ENCODE assay signal across 34 mouse cellular contexts in genomic region chr5:65963291-65963690, GRCm38 (mm10). TPM values are rescaled to one million over a fixed set of nuclear protein-coding genes. Genes with fewer than 3 reads are reported as not detected.
"Had no signal": no experiment of that assay in that cellular context is flagged by ENCODE, and none has a peak within 500 bp of the region (broad histone marks: within the 10 kb centered on the region; RNA-seq: fewer than 3 reads in every experiment).

No protein-coding gene starts in this region.

- H3K27ac ChIP-seq: gastrocnemius, adult 2 months; heart, embryonic 13.5 days; heart, embryonic 15.5 days; hindbrain, embryonic 13.5 days; hindbrain, embryonic 15.5 days; hindbrain, postnatal 0 days; kidney, embryonic 15.5 days; kidney, postnatal 0 days; left cerebral cortex, adult 2 months; limb, embryonic 10.5 days; limb, embryonic 12.5 days; liver, embryonic 13.5 days; liver, embryonic 15.5 days had no signal

- H3K9me3 ChIP-seq: heart, embryonic 13.5 days; heart, embryonic 15.5 days; hindbrain, embryonic 13.5 days; hindbrain, embryonic 15.5 days; kidney, embryonic 15.5 days; limb, embryonic 10.5 days; limb, embryonic 12.5 days; liver, embryonic 13.5 days; liver, embryonic 15.5 days had no signal

- H3K9ac ChIP-seq: heart, embryonic 13.5 days; heart, embryonic 15.5 days; hindbrain, embryonic 13.5 days; hindbrain, embryonic 15.5 days; kidney, embryonic 15.5 days; limb, embryonic 12.5 days; liver, embryonic 13.5 days; liver, embryonic 15.5 days; liver, postnatal 0 days had no signal

- ATAC-seq: hindbrain, postnatal 0 days; intestine, embryonic 16.5 days; liver, postnatal 0 days had no signal

- H3K27me3 ChIP-seq: heart, embryonic 15.5 days; hindbrain, embryonic 13.5 days; hindbrain, embryonic 15.5 days; kidney, embryonic 15.5 days; limb, embryonic 12.5 days; liver, embryonic 13.5 days; liver, embryonic 15.5 days had no signal

- H3K4me1 ChIP-seq: heart, embryonic 13.5 days; heart, embryonic 15.5 days; hindbrain, embryonic 13.5 days; hindbrain, embryonic 15.5 days; liver, embryonic 15.5 days had no signal

- H3K4me2 ChIP-seq: heart, embryonic 11.5 days; heart, embryonic 13.5 days; heart, embryonic 15.5 days; hindbrain, embryonic 13.5 days; hindbrain, embryonic 15.5 days; kidney, embryonic 15.5 days; limb, embryonic 12.5 days; liver, embryonic 11.5 days; liver, embryonic 13.5 days; liver, embryonic 15.5 days had no signal

- DNase-seq: gastrocnemius, adult 2 months; gastrocnemius, postnatal 10 days; gastrocnemius, postnatal 25 days; heart, adult 18-20 months; heart, postnatal 14 days; heart, postnatal 36 days; kidney, adult 11 months; kidney, adult 2 months; kidney, adult 9 months; kidney, postnatal 14 days; kidney, postnatal 36 days; layer of hippocampus, adult 9-11 months; layer of hippocampus, postnatal 36 days; liver; liver, embryonic 13.5 days; liver, postnatal 0 days had no signal

- H3K4me3 ChIP-seq: gastrocnemius, adult 2 months; heart, embryonic 13.5 days; heart, embryonic 15.5 days; hindbrain, embryonic 13.5 days; hindbrain, embryonic 15.5 days; kidney, embryonic 15.5 days; left cerebral cortex, adult 2 months; limb, embryonic 10.5 days; limb, embryonic 12.5 days; liver, embryonic 13.5 days; liver, embryonic 15.5 days had no signal

- H3K36me3 ChIP-seq: heart, embryonic 13.5 days; heart, embryonic 15.5 days; hindbrain, embryonic 13.5 days; hindbrain, embryonic 15.5 days; kidney, embryonic 15.5 days; limb, embryonic 10.5 days; limb, embryonic 12.5 days; liver, embryonic 13.5 days; liver, embryonic 15.5 days had no signal

RNA-seq across cellular contexts. Expression of gene Chrna9, which starts 28.6 kb away (rescaled TPM):
- polyA plus RNA-seq: gonadal fat pad, adult 2 months; heart, embryonic 11.5 days; heart, embryonic 13.5 days; heart, postnatal 0 days; hindbrain, embryonic 13.5 days; hindbrain, embryonic 15.5 days; hindbrain, postnatal 0 days; intestine, embryonic 14.5 days; intestine, embryonic 16.5 days; kidney, adult 2 months; liver, embryonic 11.5 days; liver, embryonic 13.5 days; liver, embryonic 15.5 days; liver, postnatal 0 days had no signal

RNA-seq across cellular contexts. Expression of gene 9130230L23Rik, which starts 40.8 kb away (rescaled TPM):
- polyA plus RNA-seq: heart, embryonic 13.5 days; hindbrain, embryonic 15.5 days; hindbrain, postnatal 0 days; limb, embryonic 12.5 days; limb, embryonic 14.5 days; liver, embryonic 11.5 days; liver, embryonic 13.5 days; liver, postnatal 0 days had no signal
